Mouse (Mus musculus) NIH3T3 (cell line): ENCODE results near the gene Csf2.
"Not testable (repeated sequence)": the region's sequence is repeated elsewhere in the genome, so short reads cannot be mapped to it uniquely, and the experiment has no call there.

Experiments
- DNase-seq: peaks from one replicate; pipeline ENCODE4 v3.0.0-alpha.2; 2012; ENCODE audit warnings: low read depth

Csf2 gene

GRCm38 (mm10) chr11:54248940-54249717 is at the start of gene Csf2:
Csf2 (minus strand) TSS chr11:54249667.
- no peak for DNase-seq

DNA sequence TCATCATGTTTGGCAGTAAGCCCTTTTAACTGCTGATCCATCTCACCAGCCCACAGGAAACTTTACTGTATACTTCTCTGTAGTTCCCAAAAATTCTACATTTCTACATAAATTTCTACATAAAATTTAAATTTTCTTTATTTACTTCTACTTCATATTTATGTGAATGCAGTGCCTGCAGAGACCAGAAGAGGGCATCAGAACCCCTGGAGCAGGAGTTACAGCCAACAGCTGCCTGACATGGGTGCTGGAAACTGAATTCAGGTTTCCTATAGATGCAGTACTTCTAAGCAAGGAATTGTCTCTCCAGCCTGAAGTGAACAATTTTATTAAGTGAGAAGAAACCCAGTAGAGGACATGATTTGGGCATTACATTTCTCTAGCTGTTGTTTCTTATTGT is 49.3 kb upstream of the Csf2 start:
- no peak for DNase-seq

DNA sequence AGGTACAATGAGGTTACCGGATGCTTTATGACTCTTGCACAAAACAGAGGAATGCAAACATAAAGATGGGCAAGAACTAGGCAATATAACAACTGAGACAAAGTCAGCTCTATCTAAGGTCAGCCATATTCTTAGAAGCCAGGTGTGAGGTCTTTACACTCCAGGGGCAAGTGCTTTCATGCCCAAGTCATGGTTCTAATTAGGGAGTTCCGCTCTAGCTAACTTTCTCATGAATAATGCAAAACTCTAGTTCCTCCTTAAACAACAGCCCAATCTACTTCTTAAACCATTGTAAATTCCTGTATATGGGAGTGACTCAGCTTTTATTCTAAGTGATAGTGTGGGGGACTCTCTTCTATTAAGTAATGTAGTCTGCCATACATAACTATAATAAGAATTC is 48.0 kb upstream of the Csf2 start:
- DNase-seq: not testable (repeated sequence)

DNA sequence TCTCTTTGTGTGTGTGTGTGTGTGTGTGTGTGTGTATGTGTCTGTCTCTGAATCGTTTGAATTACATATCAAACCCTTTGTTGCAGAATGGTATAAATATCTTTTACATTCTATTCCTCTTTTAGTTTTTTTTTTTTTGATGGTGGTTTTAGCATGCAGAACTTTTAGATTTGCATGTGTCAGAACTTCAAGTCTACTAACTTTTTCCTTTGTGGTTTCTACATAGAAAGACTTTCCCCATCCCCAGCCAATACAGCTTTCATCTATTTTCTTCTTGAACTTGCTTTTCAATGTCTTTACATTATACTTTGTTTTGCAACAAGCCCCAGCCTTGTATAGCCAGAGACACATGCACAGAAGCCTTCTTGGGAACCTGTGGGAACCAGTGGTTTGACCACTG is 47.3 kb upstream of the Csf2 start:
- no peak for DNase-seq

DNA sequence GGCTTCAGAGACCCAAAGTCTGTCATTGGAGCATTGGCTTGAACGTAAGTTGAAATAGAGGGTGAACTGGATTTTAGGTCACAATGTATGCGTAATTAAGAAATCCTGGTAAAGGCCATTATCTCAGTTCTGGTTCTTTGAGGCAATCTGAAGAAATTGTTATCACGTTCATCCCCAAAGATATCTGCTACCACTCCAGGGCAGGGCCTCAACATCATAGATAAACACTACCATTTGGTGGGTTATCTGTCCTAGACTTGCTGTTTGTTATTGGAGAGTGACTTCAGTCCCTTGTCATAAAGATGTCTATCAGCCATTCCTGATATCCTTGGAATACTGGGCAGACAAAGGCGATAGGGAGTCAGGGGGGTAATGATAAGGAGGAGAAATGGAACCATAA is 46.5 kb upstream of the Csf2 start:
- DNase-seq: no peak

GRCm38 (mm10) chr11:54293980-54294807 is 44.7 kb upstream of the Csf2 start:
- no peak for DNase-seq

GRCm38 (mm10) chr11:54292163-54292562 is 42.7 kb upstream of the Csf2 start:
- DNase-seq: no peak

DNA sequence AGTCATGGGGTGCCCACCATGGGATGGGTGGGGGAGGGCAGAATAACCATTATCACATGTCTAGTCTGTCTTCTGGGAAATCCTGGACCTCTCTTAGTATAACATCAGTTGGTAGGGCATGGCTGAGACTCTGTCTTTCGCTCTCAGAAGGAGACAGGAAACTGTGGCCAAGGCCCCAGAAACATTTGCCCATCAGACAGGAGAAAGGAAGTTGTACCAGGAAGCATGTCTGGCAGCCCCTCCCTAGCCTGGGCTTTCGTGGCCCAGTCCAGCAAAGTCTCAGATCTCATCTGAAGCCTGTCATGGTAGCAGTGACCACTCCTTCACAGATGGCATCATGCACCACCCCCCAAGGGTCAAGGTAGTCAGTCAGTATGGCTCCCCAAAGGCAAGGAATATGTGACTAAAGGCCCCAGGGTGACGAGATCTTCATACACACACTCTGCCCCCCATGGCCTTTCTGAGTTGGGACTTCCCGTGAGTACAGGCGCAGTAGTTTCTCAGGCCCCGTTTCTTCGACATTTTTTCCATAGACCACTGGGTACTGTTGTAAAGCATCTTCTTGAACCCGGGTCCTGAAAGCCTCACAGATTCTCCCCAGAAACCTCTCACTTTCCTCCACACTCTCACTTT is 38.5 kb upstream of the Csf2 start:
- no peak for DNase-seq

DNA sequence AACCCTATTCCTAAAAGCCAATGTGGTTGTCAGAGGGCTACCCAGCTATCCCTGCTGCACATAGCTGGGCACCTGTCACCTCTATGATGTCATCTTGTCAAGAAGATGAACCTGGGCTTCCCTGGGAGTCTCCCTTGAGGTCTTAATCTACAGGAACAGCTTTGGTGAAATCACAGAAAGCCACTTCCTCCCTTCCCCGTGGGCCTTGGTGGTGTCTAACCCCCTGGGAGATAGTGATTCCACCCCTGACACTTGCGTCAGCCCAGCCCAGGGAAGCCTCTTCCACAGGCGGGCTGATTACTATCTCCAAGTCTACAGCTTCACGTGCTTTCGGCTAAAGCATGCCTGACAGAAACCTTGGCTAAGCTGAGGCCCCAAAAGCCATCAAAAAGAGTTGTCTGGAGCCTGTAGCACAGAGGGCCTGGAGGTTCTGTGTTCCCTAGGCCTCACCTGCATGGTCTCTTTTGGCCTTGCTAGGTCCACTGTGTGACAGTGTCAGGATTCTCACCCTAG is 22.0 kb upstream of the Csf2 start:
- DNase-seq: no peak

DNA sequence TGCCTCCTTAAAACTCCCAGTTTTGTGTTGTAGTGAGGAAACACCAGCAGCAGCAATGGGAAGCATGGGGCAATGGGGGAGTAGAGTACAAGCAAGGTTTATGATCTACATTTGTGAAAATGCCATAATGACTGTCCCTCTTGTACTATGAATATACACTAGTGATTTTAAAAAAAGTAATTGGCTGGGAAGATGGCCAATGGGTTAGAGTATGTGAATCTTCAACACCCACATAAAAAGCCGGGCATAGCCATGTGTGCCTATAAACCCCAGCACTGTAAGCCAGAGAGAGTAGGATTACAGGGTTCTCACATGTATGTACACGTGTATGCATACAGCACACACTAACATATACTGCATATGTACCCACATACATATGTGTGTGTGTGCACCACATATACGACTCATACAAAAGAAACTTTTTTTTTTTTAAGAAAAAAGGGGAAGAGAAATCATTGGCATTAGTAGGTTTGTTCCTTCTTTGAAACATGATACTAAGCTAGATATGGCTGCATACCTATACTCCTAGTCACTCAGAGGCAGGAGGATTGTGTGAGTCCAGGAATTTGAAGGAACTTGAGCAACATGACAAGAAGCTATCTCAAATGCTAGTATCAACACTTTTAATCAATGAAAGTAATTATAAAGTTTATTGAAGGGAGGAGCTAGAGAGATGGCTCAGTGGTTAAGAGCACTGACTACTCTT is 19.9 kb upstream of the Csf2 start:
- peak; percentile 37 for DNase-seq

DNA sequence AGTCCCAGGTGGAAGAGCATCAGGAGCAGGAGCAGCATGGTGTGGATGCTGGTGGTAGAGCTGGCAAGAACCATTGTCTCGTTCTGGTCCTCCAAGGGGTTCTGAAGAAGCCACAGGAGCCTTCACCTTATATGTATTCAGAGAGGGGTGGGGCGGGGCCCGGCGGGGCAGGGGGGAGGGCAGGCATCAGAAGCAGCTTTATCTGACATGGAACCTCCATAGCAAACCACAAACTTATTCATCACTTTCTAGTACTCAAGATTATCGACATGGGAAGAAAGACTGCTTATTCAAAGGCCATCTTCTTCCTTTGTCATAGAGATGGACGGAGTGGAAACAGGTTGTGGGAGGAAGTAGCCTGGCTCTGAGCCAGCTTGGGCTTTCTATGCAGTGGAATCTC is 17.7 kb upstream of the Csf2 start, which contains the start of gene Il3:
Gene Il3 (minus strand): TSS at position 101 of the 400 bp plus-strand sequence.
- no peak for DNase-seq

DNA sequence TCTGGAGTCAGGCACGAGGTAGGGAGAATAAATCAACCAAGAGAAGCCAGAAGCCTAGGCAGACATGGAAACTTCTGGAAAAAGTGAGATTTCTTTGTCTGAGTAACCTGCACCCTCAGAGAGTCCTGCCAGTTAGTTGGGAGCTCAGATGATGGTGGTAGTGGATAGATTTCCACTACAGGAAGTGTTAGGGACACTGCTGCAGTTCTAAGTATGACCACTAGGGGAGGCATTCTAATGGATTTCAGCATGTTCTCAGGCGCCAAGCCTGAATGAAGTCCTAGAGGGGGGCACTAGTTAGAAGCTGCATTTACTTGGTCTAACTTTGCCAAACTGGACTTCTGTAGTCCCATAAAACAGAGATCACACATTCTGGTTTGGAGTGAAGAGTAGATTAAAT is 15.1 kb upstream of the Csf2 start:
- peak; percentile 71 for DNase-seq

DNA sequence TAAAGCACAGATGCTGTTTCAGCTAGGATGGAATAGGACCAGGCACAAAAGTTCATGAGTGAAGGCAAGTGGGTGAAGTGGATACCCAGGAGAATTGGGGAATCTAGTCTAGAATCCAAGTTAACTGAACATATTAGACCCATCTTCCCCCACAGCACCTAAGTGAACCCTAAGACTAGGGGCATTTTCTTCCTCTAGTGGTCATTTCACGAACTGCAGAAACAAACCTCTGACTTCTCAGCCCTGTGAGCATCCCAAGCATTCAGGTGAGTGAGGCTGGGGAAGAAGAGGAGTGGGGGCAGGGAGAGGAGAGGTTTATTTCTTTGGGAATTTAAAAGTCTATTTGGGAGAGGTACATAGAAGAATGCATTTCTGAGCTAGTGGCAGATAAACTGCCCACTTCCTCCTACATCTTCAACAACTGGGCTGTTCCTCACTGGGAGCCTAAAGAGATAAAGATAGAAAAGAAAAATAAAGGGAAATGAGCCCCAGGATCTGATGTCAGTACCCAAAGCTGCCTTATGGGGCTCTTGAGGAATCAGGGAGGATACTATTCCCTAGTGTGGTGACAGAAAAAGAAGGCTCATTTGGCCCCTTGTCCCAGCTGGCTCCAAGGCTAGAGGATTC is 14.1 kb upstream of the Csf2 start:
- peak; percentile 9 for DNase-seq

- peak; percentile 81 for DNase-seq
Observed at GRCm38 (mm10) chr11:54256624-54257376, 7.3 kb upstream of the Csf2 start.

GRCm38 (mm10) chr11:54254114-54254513 is 4.6 kb upstream of the Csf2 start:
- DNase-seq: peak; percentile 70

GRCm38 (mm10) chr11:54250575-54250974 is 1.1 kb upstream of the Csf2 start:
- no peak for DNase-seq

GRCm38 (mm10) chr11:54249748-54250147 is 281 bp upstream of the Csf2 start:
- DNase-seq: no peak

DNA sequence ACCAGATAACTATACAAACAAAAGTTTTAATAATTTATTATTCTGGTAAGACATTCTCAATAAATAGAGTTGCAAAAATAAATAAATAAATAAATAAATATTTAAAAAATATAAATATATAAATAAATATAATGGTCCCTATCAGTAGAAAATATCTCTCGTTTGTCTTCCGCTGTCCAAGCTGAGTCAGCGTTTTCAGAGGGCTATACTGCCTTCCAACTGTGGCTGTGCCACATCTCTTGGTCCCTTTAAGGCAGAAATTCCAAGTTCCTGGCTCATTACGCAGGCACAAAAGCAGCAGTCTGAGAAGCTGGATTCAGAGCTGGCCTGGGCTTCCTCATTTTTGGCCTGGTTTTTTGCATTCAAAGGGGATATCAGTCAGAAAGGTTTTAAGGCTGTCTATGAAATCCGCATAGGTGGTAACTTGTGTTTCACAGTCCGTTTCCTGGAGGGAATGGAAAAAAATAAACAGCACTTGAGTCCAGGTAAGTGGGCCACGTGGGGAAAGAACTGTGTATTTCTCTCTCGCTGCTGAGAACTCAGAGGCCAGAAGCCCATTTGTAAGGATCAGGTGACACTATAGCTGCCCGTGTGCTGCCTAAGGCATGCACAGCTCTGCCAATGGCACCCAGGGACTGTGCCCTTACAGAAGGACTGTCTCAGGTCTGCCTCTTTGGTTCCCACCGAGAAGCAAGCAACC is 2.1 kb downstream of the Csf2 start:
- no peak for DNase-seq

DNA sequence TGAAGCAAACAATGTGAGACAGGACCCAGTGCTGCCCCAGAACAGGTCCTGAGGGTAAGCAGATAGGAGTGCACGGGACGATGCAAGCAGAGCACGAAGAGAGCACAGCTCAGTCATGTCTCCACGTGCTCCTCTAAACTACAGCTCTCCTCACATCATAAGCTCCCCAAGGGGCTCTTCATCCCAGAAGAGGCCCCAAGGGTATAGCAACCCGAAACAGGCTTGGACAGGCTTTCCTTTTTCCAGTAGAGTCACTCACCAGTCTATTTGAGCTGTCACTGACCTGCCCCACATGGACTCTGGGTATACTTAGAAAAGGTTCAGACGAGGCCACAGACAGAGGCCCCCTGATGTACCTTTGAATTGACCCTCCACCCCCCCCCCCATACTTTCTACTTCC is 5.0 kb downstream of the Csf2 start:
- no peak for DNase-seq

DNA sequence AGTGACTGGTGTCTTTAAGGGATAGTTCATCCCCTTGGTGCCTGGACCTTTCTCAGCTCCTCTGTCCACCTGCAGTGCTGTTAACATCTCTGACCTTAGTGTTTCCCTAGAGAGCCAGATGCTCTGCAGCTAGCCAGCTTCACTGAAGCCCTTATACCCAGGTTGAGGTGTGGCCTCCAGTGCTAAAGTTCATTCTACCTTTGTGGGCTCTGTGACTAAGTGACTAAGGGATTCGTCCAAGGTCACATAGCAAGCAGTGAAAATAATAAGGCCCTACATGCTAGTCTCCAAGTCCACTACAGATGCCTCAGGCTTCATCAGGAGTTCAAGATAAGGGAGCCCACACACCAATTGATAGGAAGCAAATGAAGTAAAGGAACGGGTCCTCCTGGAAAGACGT is 7.0 kb downstream of the Csf2 start:
- no peak for DNase-seq
